Mouse (Mus musculus) frontal cortex, postnatal 25 days (tissue): ENCODE measurements at regions not wholly inside any gene's neighbourhood (a gene's known extent, or its start where the extent isn't known, plus 50 kb on each side); places are given as distances from the start of the nearest gene placed in this dataset.
"Not testable (repeated sequence)": the region's sequence is repeated elsewhere in the genome, so short reads cannot be mapped to it uniquely, and the experiment has no call there.

Experiments
- DNase-seq, 2 experiments: peaks; one replicate each; pipeline ENCODE4 v3.0.0; 2022; ENCODE audit warnings: low spot score in 2 of 2

- no peak for DNase-seq
Observed at GRCm38 (mm10) chr4:114296380-114296779, 110.1 kb upstream of the Trabd2b start.

DNA sequence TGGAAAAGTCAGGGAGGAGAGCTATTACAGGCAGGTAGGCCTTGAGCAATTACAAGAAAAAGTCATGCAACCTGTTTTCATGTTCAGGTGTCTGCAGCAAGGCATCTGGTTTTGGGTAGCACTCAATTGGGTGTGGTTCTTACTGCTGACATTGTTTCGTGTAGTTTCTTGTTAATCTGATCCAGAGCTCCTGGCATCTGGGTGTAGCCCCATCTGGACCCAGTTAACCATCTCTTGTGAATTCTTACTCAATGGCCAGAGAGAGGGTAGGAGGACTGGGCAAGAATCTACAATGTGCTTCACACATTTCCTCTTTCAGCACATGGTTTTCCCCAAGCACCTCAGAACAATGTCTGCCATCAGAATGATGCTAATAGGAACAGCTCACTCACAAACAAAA lies 108.0 kb upstream of the Trabd2b start:
- not testable (repeated sequence) for DNase-seq

GRCm38 (mm10) chr4:114300390-114301012 lies 106.0 kb upstream of the Trabd2b start:
- no peak for DNase-seq

- DNase-seq = no peak
Observed at GRCm38 (mm10) chr4:114304654-114305053, 101.9 kb upstream of the Trabd2b start.

- no peak for DNase-seq
Observed at GRCm38 (mm10) chr4:114307491-114307890, 99.0 kb upstream of the Trabd2b start.

DNA sequence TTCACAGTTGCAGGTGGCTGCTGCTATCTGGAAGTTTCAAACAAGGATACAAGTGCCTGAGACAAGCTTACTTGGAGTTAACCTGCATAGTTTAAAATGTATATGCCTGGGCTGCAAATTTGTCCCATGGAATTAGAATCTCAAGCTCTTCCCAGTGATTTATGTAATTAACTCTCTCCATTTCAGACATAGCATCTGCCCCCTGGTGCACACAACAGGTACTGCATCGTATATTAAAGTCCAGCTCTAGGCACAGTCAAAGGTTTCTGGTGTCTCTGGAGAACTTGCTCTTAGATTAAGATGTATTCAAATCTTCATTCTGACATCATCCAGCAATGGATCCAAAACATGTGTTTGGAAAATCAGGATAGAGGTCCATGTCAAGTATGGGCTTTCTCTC lies 98.0 kb upstream of the Trabd2b start:
- no peak for DNase-seq

DNA sequence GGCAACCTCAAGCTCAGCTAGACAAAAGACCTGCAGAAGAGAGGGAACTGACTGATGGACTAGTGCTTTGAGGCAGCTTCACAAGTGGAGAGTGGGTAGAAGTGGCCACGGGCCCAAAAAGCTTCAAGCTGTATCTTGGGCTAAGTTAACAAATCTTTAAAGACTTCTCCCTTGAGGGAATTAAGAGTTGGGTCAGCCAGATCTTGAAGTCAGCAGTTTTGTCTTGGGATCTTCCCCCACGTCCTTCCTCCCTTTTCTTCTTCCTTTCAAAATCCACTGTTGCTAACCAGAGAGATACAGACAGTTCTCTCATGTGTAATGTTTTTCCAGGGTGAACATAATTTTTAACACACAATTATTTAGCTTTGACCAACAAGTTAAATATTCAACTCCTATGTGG lies 91.5 kb upstream of the Trabd2b start:
- no peak for DNase-seq

DNA sequence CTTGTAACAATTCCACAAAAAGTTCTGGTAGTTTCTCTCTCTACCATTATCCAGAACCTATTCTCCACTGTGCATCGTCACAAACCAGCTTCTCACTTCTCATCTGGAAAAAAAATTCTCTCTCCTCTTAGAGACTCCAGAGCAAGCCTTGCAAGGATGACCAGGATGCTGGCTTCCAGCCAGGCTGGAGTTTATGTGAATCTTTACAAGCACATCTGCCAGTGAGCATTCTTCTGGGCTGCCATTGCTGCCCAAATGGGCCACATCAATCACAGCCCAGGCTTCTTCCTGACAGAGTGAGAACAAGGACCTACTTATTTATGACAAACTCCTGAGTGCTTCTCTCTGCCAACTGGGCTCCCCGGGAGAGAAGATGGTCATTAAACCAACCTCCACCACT lies 91.0 kb upstream of the Trabd2b start:
- no peak for DNase-seq

DNA sequence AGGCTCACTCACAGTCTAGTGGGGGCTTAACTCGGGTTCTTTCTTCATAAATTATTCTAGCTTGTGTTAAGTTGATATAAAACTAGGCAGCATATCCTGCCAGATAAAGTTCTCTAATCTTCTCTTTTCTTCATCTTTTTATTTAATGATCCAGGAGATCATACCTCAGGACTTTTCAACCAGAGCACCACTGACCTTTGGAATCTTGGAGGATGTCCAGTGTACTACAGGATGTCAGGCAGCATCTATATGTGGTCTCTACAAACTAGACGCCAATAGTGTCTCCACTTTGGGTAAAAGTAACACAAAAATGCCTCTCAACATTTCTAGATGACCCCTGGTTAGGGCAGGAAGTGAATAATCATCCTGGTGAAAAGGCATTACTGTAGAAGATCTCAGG lies 89.4 kb upstream of the Trabd2b start:
- DNase-seq = no peak

GRCm38 (mm10) chr4:114320076-114320475 lies 86.4 kb upstream of the Trabd2b start:
- no peak for DNase-seq

GRCm38 (mm10) chr4:114321516-114322339 lies 84.8 kb upstream of the Trabd2b start:
- DNase-seq = no peak

GRCm38 (mm10) chr4:114329978-114330377 lies 76.5 kb upstream of the Trabd2b start:
- DNase-seq = no peak

DNA sequence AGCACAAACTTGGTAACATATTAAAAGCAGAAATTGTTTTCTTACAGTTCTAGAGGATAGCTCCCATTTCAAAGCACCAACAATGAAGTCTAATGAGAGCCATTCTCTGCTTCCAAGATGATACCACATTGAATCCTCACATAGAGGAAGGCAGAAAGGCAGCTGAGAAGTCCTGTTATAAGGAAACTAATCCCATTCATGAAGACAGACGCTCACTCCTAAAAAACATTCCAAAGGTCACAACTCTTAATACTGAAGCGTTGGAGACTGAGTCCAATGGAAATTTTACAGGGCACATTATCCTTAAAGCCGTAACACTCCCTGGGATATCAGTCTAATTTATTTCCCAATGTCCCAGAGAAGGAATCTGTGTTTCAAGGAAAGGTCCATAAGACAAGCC lies 75.4 kb upstream of the Trabd2b start:
- DNase-seq = no peak

DNA sequence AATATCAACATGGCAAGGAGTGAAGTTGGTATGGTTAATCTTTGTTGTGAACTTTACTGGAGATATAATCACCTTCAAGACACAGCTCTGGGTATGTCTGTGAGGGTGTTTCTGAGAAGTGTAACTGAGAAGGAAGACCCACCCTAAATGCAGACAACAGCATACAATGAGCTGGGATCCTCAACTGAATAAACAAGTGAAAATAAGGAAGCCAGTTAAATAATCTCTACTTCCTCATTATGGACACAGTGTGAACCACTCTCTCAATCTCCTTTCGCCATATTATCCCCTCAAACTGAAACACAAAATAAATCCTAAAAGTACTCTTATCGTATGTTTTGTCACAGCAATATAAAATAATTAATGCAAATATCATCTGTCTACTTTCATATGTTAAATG lies 71.7 kb upstream of the Trabd2b start:
- DNase-seq = no peak

DNA sequence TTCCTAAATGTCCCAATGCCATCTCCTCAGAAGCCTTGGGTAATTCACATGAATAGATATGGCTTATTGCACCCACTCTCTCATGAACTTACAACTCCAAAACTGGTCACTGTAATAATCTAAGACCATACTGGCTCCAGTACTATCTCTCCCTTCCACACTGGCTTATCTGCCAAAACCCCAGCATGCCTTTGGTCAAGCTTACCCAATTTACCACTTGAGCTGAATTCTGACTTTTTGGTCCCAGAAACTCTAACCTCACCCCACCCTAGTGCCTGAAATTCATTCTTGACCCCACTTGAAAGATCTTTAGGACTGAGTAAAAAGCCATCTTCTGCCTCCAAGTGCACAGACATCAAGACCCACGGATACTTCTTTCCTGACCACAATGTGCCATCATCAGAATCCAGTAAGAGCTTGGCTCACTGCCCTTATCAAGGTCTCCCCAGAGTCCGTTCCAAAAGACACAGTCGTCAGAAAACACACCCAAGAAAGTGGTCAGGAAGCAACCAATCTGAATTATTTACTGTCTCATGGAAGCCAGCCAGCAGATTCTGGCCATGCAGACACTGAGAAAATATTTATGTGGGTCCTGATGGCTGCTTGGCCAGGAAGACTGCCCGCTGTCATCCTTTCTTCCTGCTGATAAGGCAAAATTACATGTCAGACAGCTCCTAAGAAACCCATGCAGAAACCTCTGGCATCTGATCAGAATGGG lies 70.3 kb upstream of the Trabd2b start:
- DNase-seq = no peak

DNA sequence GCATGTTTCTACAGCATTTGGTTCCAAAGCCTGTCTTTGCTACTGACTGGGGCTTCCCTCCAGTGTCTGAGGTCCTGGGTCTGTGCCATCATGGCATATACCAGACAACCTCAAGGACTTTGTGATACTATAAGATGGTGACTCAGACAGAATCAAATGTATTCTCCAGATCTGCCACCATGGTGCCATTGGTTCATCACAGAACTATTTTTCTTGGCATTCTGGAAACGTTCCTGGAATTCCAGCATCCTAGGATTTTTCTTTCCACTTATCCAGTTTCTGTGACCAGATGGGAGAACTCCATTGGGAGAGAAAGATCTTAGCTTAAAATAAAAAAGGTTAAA lies 69.8 kb upstream of the Trabd2b start:
- no peak for DNase-seq

DNA sequence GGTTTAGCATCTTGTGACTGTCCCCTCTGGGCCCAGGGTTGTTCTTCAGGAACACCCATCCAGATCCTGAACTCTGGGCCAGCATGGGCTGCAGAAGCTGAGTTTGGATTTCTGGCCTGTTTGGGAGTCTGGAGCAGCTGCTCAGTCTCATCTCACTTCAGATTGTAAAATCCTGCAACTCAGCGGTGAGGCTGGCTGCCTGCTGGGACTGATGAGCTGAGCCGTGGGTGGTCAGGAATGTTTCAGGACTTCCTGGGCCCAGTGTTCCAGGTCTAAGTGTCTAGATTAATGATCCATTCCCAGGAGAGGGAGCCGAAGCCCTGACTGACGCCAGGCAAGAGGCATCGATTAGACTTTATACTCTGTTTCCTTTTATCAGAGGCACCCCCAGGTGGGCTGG lies 66.7 kb upstream of the Trabd2b start:
- no peak for DNase-seq

- no peak for DNase-seq
Observed at GRCm38 (mm10) chr4:114345154-114345553, 61.4 kb upstream of the Trabd2b start.

DNA sequence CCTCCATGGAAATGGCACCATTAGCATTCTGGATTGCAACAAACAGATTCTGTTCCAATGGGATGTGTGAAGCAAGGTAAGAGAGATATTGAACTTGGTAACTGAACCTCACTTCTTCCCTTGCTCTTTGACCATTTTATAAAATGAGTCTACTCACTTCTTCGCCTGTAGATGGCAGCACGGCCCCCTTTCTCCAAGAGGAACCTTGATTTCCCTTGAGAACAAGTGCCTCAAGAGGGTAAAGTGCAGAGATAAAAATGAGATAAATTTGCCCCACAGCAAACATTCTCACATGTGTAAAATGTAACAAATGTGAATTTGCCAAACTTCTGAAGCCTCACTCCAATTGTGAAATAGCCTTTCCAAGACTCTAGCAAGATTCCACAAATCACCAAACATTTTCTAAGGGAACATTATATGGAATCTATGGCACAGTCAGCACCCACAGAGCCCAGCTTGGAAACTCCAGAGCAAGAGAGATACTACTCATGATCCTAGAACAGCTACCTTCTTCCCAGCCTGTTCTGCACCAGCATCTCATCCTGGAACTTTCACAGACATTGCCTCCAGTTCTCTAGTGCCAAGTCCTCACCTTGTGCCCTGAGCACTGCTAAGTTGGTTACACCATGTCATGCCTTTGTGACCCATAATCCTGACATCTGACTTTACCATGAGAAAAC lies 60.3 kb upstream of the Trabd2b start:
- peak in 1 of 2 experiments; percentile 40 for DNase-seq

DNA sequence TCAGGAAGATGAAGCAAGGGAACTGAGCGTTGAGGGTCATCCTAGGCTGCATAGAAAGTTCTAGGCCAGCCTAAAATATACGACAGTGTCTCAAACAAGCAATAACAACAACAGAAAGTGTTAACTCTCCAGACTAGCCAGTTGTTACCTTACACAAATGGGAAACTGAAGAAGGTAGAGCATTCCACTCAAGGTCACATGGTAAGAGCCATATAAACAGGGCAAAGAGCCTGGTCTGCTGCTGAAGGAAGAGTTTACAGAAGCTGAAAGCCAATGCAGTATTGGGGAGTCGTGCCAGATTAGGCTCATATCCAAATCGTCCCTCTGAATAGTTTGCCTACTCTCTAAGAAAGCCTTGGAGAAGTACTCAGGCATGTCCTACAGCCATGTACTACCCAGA lies 59.6 kb upstream of the Trabd2b start:
- DNase-seq = no peak

DNA sequence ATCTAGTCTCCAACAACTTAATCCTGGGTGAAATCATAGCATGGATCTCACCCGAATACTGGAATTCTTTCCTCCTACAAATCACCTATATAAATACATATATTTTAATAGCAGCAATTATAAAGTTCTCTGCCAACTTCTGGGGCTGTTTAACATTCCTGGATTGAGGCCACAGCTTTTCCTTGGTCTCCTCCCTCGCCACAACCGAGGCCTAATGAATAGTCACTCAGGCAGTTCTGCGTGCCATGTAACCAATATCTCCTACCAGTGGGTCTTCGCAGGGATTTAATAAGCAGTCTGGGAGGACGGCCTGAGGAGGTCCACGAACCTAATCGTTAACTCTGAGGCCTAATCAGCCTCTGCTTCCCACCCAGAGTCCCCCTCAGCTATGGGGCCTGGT lies 56.9 kb upstream of the Trabd2b start:
- no peak for DNase-seq

GRCm38 (mm10) chr4:114351282-114351681 lies 55.2 kb upstream of the Trabd2b start:
- DNase-seq = no peak
